Mouse (Mus musculus) lung, adult 2 months (tissue): ENCODE measurements around the gene Aldh1a2.

ENCODE experiments used
- CTCF ChIP-seq: fragments of 200-500 bp; IDR thresholded peaks from 2 replicates; pipeline ENCODE4 v1.5.1; 2011; ENCODE audit warnings: mild to moderate bottlenecking, low read length, control low read depth; ENCODE audit not compliant: insufficient read depth
- POLR2A ChIP-seq: fragments of 200-500 bp; IDR thresholded peaks from 2 replicates; pipeline ENCODE4 v1.6.1; 2011; ENCODE audit warnings: low read depth, mild to moderate bottlenecking, control low read depth, low read length, borderline replicate concordance; ENCODE audit errors: extremely low read depth

- TF ChIP-seq POLR2A = no peak
- TF ChIP-seq CTCF = no peak
Observed at GRCm38 (mm10) chr9:71236540-71236939, 21.0 kb downstream of the Aldh1a2 start.
